In the genomic region with DNA sequence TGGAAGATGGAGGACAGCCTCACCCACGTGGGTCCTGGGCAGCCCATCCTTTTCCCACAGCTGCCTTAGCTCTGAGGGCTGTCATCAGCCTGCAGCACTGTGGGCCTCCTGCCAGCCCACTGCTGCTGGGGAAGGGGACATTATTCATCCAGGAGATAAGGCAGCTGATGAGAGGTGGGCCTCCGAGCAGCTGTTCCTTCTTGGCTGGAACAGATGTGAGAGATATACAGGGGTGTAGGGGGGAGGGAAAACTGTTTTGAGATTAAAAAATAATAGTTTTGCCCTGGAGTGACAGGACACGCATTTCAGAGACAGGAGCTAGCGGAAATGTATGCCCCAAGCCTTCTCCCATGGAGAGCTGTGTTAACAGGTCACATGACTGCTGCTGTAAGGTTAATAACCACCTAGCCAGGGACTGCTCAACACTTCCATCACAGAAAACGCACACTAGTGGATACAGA, we compare ENCODE assay signal across 10 mouse cellular contexts.
DNase-seq lines count a peak whose midpoint lies in the region; ATAC-seq and TF ChIP-seq lines count a peak whose summit lies in the region.
"Had no signal": no experiment of that assay in that cellular context is flagged by ENCODE, and none has a peak within 500 bp of the region (broad histone marks: within the 10 kb centered on the region; RNA-seq: fewer than 3 reads in every experiment).

No protein-coding gene starts in this region.

- no peak overlapping the region for H3K27ac ChIP-seq in forebrain, embryonic 15.5 days (replicated peaks)
- no peak overlapping the region for H3K27ac ChIP-seq in forebrain, embryonic 10.5 days
- H3K27ac ChIP-seq in kidney, embryonic 14.5 days (ENCODE audit: low read depth, low read length), result no peak overlapping the region
- no peak overlapping the region for H3K27ac ChIP-seq in midbrain, embryonic 13.5 days
- H3K27ac ChIP-seq in layer of hippocampus, adult 2 months, result no peak overlapping the region
- H3K27ac ChIP-seq in gastrocnemius, adult 2 months, result no peak overlapping the region
- H3K27ac ChIP-seq: embryonic facial prominence, embryonic 12.5 days had no signal

- TF ChIP-seq CTCF in layer of hippocampus, adult 2 months (conservative IDR thresholded peaks at IDR 0.05), result no peak
- no peak for TF ChIP-seq CTCF in gastrocnemius, adult 2 months (IDR thresholded peaks at IDR 0.05)

- 0 out of 2 replicates have a peak, but pooled peaks cover 3% of the 10 kb centered on the region for H3K4me1 ChIP-seq in forebrain, embryonic 15.5 days
- peaks cover 9% of the 10 kb centered on the region for H3K4me1 ChIP-seq in forebrain, embryonic 10.5 days
- H3K4me1 ChIP-seq in kidney, embryonic 14.5 days (ENCODE audit: control insufficient read depth, insufficient read depth, low read length), result peaks cover 20% of the 10 kb centered on the region; the same call in 1 of the 2 replicates
- H3K4me1 ChIP-seq in midbrain, embryonic 13.5 days (replicated peaks), result no peaks in the 10 kb centered on the region

- H3K4me3 ChIP-seq in forebrain, embryonic 15.5 days, result no peak overlapping the region
- no peak overlapping the region for H3K4me3 ChIP-seq in forebrain, embryonic 10.5 days
- H3K4me3 ChIP-seq in kidney, embryonic 14.5 days (ENCODE audit: low read length), result no peak overlapping the region
- no peak overlapping the region for H3K4me3 ChIP-seq in midbrain, embryonic 13.5 days (replicated peaks)
- H3K4me3 ChIP-seq in layer of hippocampus, adult 2 months, result no peak overlapping the region
- H3K4me3 ChIP-seq in gastrocnemius, adult 2 months, result no peak overlapping the region
- H3K4me3 ChIP-seq: embryonic facial prominence, embryonic 12.5 days had no signal

- no peaks in the 10 kb centered on the region for H3K36me3 ChIP-seq in forebrain, embryonic 15.5 days
- H3K36me3 ChIP-seq in forebrain, embryonic 10.5 days (replicated peaks), result no peaks in the 10 kb centered on the region
- H3K36me3 ChIP-seq in kidney, embryonic 14.5 days (ENCODE audit: control insufficient read depth, insufficient read depth, low read length), result no peaks in the 10 kb centered on the region
- H3K36me3 ChIP-seq in midbrain, embryonic 13.5 days, result no peaks in the 10 kb centered on the region
- H3K36me3 ChIP-seq: embryonic facial prominence, embryonic 12.5 days had no signal

- H3K27me3 ChIP-seq in forebrain, embryonic 15.5 days, result no peaks in the 10 kb centered on the region
- H3K27me3 ChIP-seq in forebrain, embryonic 10.5 days (ENCODE audit: poor library complexity, severe bottlenecking), result no peaks in the 10 kb centered on the region
- H3K27me3 ChIP-seq in kidney, embryonic 14.5 days (ENCODE audit: control insufficient read depth, insufficient read depth, low read length), result no peaks in the 10 kb centered on the region
- H3K27me3 ChIP-seq in midbrain, embryonic 13.5 days, result no peaks in the 10 kb centered on the region
- H3K27me3 ChIP-seq: CH12.LX; embryonic facial prominence, embryonic 12.5 days had no signal

- 71% methylated on average over 5 of the region's 5 CpGs for WGBS in forebrain, embryonic 15.5 days
- 83% methylated on average over 5 of the region's 5 CpGs for WGBS in forebrain, embryonic 10.5 days
- WGBS in kidney, embryonic 14.5 days, result 19% methylated on average over 5 of the region's 5 CpGs
- 62% methylated on average over 5 of the region's 5 CpGs for WGBS in midbrain, embryonic 13.5 days

- no peak for DNase-seq in forebrain, embryonic 10.5 days (ENCODE audit: extremely low spot score, low spot score)
- DNase-seq in heart, adult 9 months (ENCODE audit: low spot score in 2 of 2), result peak; percentile 66 to 71
- DNase-seq in layer of hippocampus, adult 2 months (ENCODE audit: low spot score in 2 of 2), result no peak
- no peak for DNase-seq in retina, embryonic 14.5 days (ENCODE audit: low spot score)
- DNase-seq in gastrocnemius, adult 2 months, result no peak

- no peak overlapping the region for H3K9ac ChIP-seq in forebrain, embryonic 15.5 days (replicated peaks)
- no peak overlapping the region for H3K9ac ChIP-seq in kidney, embryonic 14.5 days (ENCODE audit: low read depth, low read length)
- no peak overlapping the region for H3K9ac ChIP-seq in midbrain, embryonic 13.5 days (replicated peaks)
- H3K9ac ChIP-seq: embryonic facial prominence, embryonic 12.5 days had no signal

- H3K9me3 ChIP-seq in forebrain, embryonic 15.5 days, result no peaks in the 10 kb centered on the region
- H3K9me3 ChIP-seq in forebrain, embryonic 10.5 days, result no peaks in the 10 kb centered on the region
- H3K9me3 ChIP-seq in kidney, embryonic 14.5 days (ENCODE audit: control insufficient read depth, low read length), result no peaks in the 10 kb centered on the region
- no peaks in the 10 kb centered on the region for H3K9me3 ChIP-seq in midbrain, embryonic 13.5 days
- H3K9me3 ChIP-seq: embryonic facial prominence, embryonic 12.5 days had no signal

- ATAC-seq in forebrain, embryonic 15.5 days (replicated peaks), result peak; percentile 57
- ATAC-seq in kidney, embryonic 14.5 days (ENCODE audit: low FRiP score, low TSS enrichment), result peak; percentile 92
- peak; percentile 50; the same call in 1 of the 2 replicates for ATAC-seq in midbrain, embryonic 13.5 days

- no peak overlapping the region for H3K4me2 ChIP-seq in forebrain, embryonic 15.5 days (replicated peaks)
- no peak overlapping the region for H3K4me2 ChIP-seq in kidney, embryonic 14.5 days (replicated peaks; ENCODE audit: low read depth, low read length)
- H3K4me2 ChIP-seq in midbrain, embryonic 13.5 days (replicated peaks), result no peak overlapping the region
- H3K4me2 ChIP-seq: embryonic facial prominence, embryonic 12.5 days had no signal

- intact Hi-C loops in gastrocnemius, adult 2 months (cut with DNase I), result no loop called here

Comparison
In these comparisons a context has a peak if more than half of its experiments do, and no peak if none do; other contexts are left out.
1. DNase-seq: peak in heart, adult 9 months (2 of 2); none in forebrain, embryonic 10.5 days (single experiment), layer of hippocampus, adult 2 months (0 of 2), retina, embryonic 14.5 days (single experiment) and gastrocnemius, adult 2 months (single experiment).
2. Peak in every context shown above with its lines, with median percentiles within 50 percentile points of each other: ATAC-seq.